Mouse (Mus musculus) lung, postnatal 10 days (tissue): ENCODE measurements at regions not wholly inside any gene's neighbourhood (a gene's known extent, or its start where the extent isn't known, plus 50 kb on each side); places are given as distances from the start of the nearest gene placed in this dataset.

ENCODE experiments used
- DNase-seq: peaks from one replicate; pipeline ENCODE4 v3.0.0; 2021

GRCm38 (mm10) chr5:53329591-53329990 lies 62.7 kb downstream of the Smim20 start:
- DNase-seq = no peak

- DNase-seq = no peak
Observed at GRCm38 (mm10) chr5:53336704-53337103, 69.8 kb downstream of the Smim20 start.

GRCm38 (mm10) chr5:53337816-53338215 lies 70.9 kb downstream of the Smim20 start:
- DNase-seq = no peak

GRCm38 (mm10) chr5:53345164-53345563 lies 78.3 kb downstream of the Smim20 start:
- DNase-seq = no peak

- DNase-seq = peak; percentile 72
Observed at GRCm38 (mm10) chr5:53346028-53346427, 79.1 kb downstream of the Smim20 start.

- DNase-seq = peak; percentile 22
Observed at GRCm38 (mm10) chr5:53346756-53347155, 79.9 kb downstream of the Smim20 start.

- DNase-seq = no peak
Observed at GRCm38 (mm10) chr5:53352852-53353251, 86.0 kb downstream of the Smim20 start.

- DNase-seq = no peak
Observed at GRCm38 (mm10) chr5:53354296-53354695, 87.4 kb downstream of the Smim20 start.

GRCm38 (mm10) chr5:53355069-53355468 lies 88.2 kb downstream of the Smim20 start:
- DNase-seq = peak; percentile 87

- no peak for DNase-seq
Observed at GRCm38 (mm10) chr5:53357086-53357608, 90.3 kb downstream of the Smim20 start.

- DNase-seq = no peak
Observed at GRCm38 (mm10) chr5:53358181-53358580, 91.3 kb downstream of the Smim20 start.

GRCm38 (mm10) chr5:53359887-53360286 lies 93.0 kb downstream of the Smim20 start:
- DNase-seq = no peak

GRCm38 (mm10) chr5:53361295-53361694 lies 94.4 kb downstream of the Smim20 start:
- DNase-seq = no peak

- no peak for DNase-seq
Observed at GRCm38 (mm10) chr5:53363898-53364297, 97.0 kb downstream of the Smim20 start.

- DNase-seq = peak; percentile 35
Observed at GRCm38 (mm10) chr5:53366882-53367561, 98.9 kb upstream of the Rbpj start.

GRCm38 (mm10) chr5:53370272-53370671 lies 95.7 kb upstream of the Rbpj start:
- DNase-seq = no peak

GRCm38 (mm10) chr5:53371638-53372037 lies 94.3 kb upstream of the Rbpj start:
- peak; percentile 39 for DNase-seq

- DNase-seq = no peak
Observed at GRCm38 (mm10) chr5:53373315-53373714, 92.6 kb upstream of the Rbpj start.

- peak; percentile 49 for DNase-seq
Observed at GRCm38 (mm10) chr5:53376856-53377255, 89.1 kb upstream of the Rbpj start.

GRCm38 (mm10) chr5:53377698-53378097 lies 88.3 kb upstream of the Rbpj start:
- DNase-seq = no peak

GRCm38 (mm10) chr5:53378106-53378505 lies 87.8 kb upstream of the Rbpj start:
- no peak for DNase-seq

GRCm38 (mm10) chr5:53378599-53378998 lies 87.4 kb upstream of the Rbpj start:
- no peak for DNase-seq

- DNase-seq = no peak
Observed at GRCm38 (mm10) chr5:53379612-53380011, 86.3 kb upstream of the Rbpj start.

GRCm38 (mm10) chr5:53380203-53380602 lies 85.7 kb upstream of the Rbpj start:
- DNase-seq = no peak
